Comparison of ENCODE assay signal across 10 mouse cellular contexts in the genomic region with DNA sequence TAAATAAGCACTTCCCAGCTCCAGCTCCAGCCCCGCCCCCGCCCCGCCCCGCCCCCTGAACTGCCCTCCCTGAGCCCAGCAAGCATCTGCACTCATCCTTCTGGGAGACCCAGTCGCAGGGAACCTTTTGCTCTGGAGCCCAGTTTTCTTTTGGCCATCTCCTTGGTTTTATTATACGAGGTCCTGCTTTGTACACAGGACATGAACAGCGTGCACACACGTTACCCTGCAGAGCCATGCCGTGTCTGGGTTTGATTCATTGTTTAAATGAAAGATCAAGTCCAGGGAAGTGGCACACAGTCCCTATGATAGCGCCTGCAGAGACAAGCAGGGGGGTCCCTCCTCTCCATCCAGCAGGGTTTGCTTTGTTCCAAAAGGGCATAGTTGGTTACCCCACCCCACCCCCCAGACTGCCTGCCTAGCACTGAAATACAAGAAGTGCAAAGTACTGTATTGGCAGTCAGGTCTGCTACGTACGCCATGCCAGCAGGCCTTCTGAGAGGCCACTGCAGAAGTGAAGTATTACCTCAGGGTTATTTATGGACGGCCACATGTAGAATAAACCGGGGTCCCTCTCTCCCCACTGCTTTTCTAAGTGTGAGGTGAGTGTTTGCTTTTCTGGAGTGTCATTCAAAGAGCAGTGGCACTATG. TPM values are rescaled to one million over a fixed set of nuclear protein-coding genes. Genes with fewer than 3 reads are reported as not detected.
DNase-seq lines count a peak whose midpoint lies in the region; ATAC-seq lines count a peak whose summit lies in the region.
"Had no signal": no experiment of that assay in that cellular context is flagged by ENCODE, and none has a peak within 500 bp of the region (broad histone marks: within the 10 kb centered on the region; RNA-seq: fewer than 3 reads in every experiment).

No protein-coding gene starts in this region.

- H3K9ac ChIP-seq in intestine, embryonic 14.5 days (ENCODE audit: low read length): no peak overlapping the region
- no peak overlapping the region for H3K9ac ChIP-seq in intestine, embryonic 16.5 days (ENCODE audit: low read depth, low read length)
- peak overlapping the region; percentile 30 for H3K9ac ChIP-seq in forebrain, embryonic 16.5 days (replicated peaks; ENCODE audit: low read depth, low read length)
- H3K9ac ChIP-seq: limb, embryonic 15.5 days had no signal

- no peaks in the 10 kb centered on the region for H3K4me1 ChIP-seq in intestine, embryonic 14.5 days (replicated peaks; ENCODE audit: control insufficient read depth, insufficient read depth, low read length)
- H3K4me1 ChIP-seq in intestine, embryonic 16.5 days (ENCODE audit: control insufficient read depth, insufficient read depth, low read length): no peaks in the 10 kb centered on the region
- peaks cover 30% of the 10 kb centered on the region for H3K4me1 ChIP-seq in forebrain, embryonic 16.5 days (replicated peaks; ENCODE audit: control insufficient read depth, insufficient read depth, low read length)

- H3K4me2 ChIP-seq in intestine, embryonic 14.5 days (ENCODE audit: low read length): peak overlapping the region; percentile 22; the same call in 1 of the 2 replicates
- no peak overlapping the region for H3K4me2 ChIP-seq in intestine, embryonic 16.5 days (ENCODE audit: low read depth, low read length)
- H3K4me2 ChIP-seq in forebrain, embryonic 16.5 days (ENCODE audit: low read length): peak overlapping the region; percentile 13; the same call in 1 of the 2 replicates
- H3K4me2 ChIP-seq: limb, embryonic 15.5 days had no signal

- WGBS in intestine, embryonic 14.5 days: 11% methylated on average over 14 of the region's 14 CpGs
- WGBS in intestine, embryonic 16.5 days: 8% methylated on average over 14 of the region's 14 CpGs
- WGBS in forebrain, embryonic 16.5 days: 5% methylated on average over 14 of the region's 14 CpGs

- H3K36me3 ChIP-seq in intestine, embryonic 14.5 days (ENCODE audit: control insufficient read depth, insufficient read depth, low read length): no peaks in the 10 kb centered on the region
- H3K36me3 ChIP-seq in intestine, embryonic 16.5 days (ENCODE audit: control insufficient read depth, insufficient read depth, low read length): no peaks in the 10 kb centered on the region
- H3K36me3 ChIP-seq in forebrain, embryonic 16.5 days (ENCODE audit: control insufficient read depth, insufficient read depth): no peaks in the 10 kb centered on the region
- H3K36me3 ChIP-seq: limb, embryonic 15.5 days had no signal

- H3K27me3 ChIP-seq in intestine, embryonic 14.5 days (replicated peaks; ENCODE audit: control insufficient read depth, insufficient read depth, low read length): no peaks in the 10 kb centered on the region
- no peaks in the 10 kb centered on the region for H3K27me3 ChIP-seq in intestine, embryonic 16.5 days (replicated peaks; ENCODE audit: control insufficient read depth, insufficient read depth, low read length)
- H3K27me3 ChIP-seq in forebrain, embryonic 16.5 days (replicated peaks; ENCODE audit: control insufficient read depth, insufficient read depth, low read length): no peaks in the 10 kb centered on the region
- H3K27me3 ChIP-seq: limb, embryonic 15.5 days had no signal

- no peak for ATAC-seq in intestine, embryonic 14.5 days (replicated peaks; ENCODE audit: low FRiP score, low TSS enrichment, low read depth)
- ATAC-seq in intestine, embryonic 16.5 days: no peak
- peak; percentile 57 for ATAC-seq in forebrain, embryonic 16.5 days

- peak; percentile 53 for DNase-seq in intestine, embryonic 14.5 days (ENCODE audit: low spot score)
- DNase-seq in lung, postnatal 10 days: peak; percentile 25
- DNase-seq in skeletal muscle tissue, adult 2 months (ENCODE audit: low read depth, low spot score): peak; percentile 59
- DNase-seq in adrenal gland, adult 2 months: no peak
- no peak for DNase-seq in right cerebral cortex, postnatal 36 days (ENCODE audit: low spot score in 2 of 2)
- no peak for DNase-seq in layer of hippocampus, adult 9-11 months

- no peak overlapping the region for H3K27ac ChIP-seq in intestine, embryonic 14.5 days (ENCODE audit: low read depth)
- H3K27ac ChIP-seq in intestine, embryonic 16.5 days (ENCODE audit: low read length): no peak overlapping the region
- peak overlapping the region; percentile 79 for H3K27ac ChIP-seq in forebrain, embryonic 16.5 days (ENCODE audit: low read length)
- H3K27ac ChIP-seq: limb, embryonic 15.5 days had no signal

- no peak overlapping the region for H3K4me3 ChIP-seq in intestine, embryonic 14.5 days (ENCODE audit: low read depth, low read length)
- no peak overlapping the region for H3K4me3 ChIP-seq in intestine, embryonic 16.5 days (ENCODE audit: low read length)
- no peak overlapping the region for H3K4me3 ChIP-seq in forebrain, embryonic 16.5 days (replicated peaks; ENCODE audit: low read length)
- H3K4me3 ChIP-seq: limb, embryonic 15.5 days had no signal

- H3K9me3 ChIP-seq in intestine, embryonic 14.5 days (ENCODE audit: control insufficient read depth, low read length): no peaks in the 10 kb centered on the region
- no peaks in the 10 kb centered on the region for H3K9me3 ChIP-seq in intestine, embryonic 16.5 days (ENCODE audit: control insufficient read depth, low read length)
- no peaks in the 10 kb centered on the region for H3K9me3 ChIP-seq in forebrain, embryonic 16.5 days (ENCODE audit: control insufficient read depth, low read length)
- H3K9me3 ChIP-seq: limb, embryonic 15.5 days had no signal

RNA-seq across cellular contexts. Expression of gene Sh3rf3, which starts 41.5 kb away (rescaled TPM):
- 0.42 and 0.84 TPM in 2 replicates for polyA plus RNA-seq in intestine, embryonic 14.5 days (2014; fragmentation: Nextera tagmentation; extraction: Ambion mirVana)
- polyA plus RNA-seq in intestine, embryonic 16.5 days (2015; fragmentation: Nextera tagmentation; extraction: Ambion mirVana): 0.12 and 0.23 TPM in 2 replicates
- 9.2 and 11.0 TPM in 2 replicates for polyA plus RNA-seq in forebrain, embryonic 16.5 days (2015; fragmentation: Nextera tagmentation; extraction: Ambion mirVana)
- 1 to 10 TPM; 1.0 to 1.9 TPM for total RNA-seq in adrenal gland, adult 2 months (2021)
- 1.8 and 2.5 TPM in 2 replicates for polyA plus RNA-seq in adrenal gland, adult 2 months (2012; rRNA removed)
- total RNA-seq: granulocyte monocyte progenitor cell, adult 5-6 weeks had no signal

Comparison
In these comparisons a context has a peak if more than half of its experiments do, and no peak if none do; other contexts are left out.
1. DNase-seq: peak in intestine, embryonic 14.5 days (single experiment), lung, postnatal 10 days (single experiment) and skeletal muscle tissue, adult 2 months (single experiment); none in adrenal gland, adult 2 months (single experiment), right cerebral cortex, postnatal 36 days (0 of 2) and layer of hippocampus, adult 9-11 months (single experiment).